Mouse (Mus musculus) left cerebral cortex, adult 2 months (tissue): Measurements from ENCODE around the gene Net1. TPM values are rescaled to one million over a fixed set of nuclear protein-coding genes. Genes with fewer than 3 reads are reported as not detected.
"Not testable (repeated sequence)": the region's sequence is repeated elsewhere in the genome, so short reads cannot be mapped to it uniquely, and the experiment has no call there.

Experiments used
- DNase-seq, 2 experiments: peaks; one replicate each; pipeline ENCODE4 v3.0.0; 2021 to 2022; ENCODE audit warnings: low spot score in 2 of 2, mixed read lengths in 1 of 2; ENCODE audit errors: extremely low spot score in 1 of 2
- H3K27ac ChIP-seq: fragments of 200-600 bp; 2 replicates; pipeline ENCODE4 v1.8.1; 2022
- H3K4me3 ChIP-seq: fragments of 200-600 bp; 2 replicates; pipeline ENCODE4 v1.8.1; 2022
- CTCF ChIP-seq: fragments of 200-600 bp; IDR thresholded peaks from 2 replicates; pipeline ENCODE4 v1.8.1; 2022; ENCODE audit warnings: antibody characterized with exemption, mild to moderate bottlenecking, moderate library complexity
- intact Hi-C: fragments of 180-260 bp; cut with DNase I; formaldehyde crosslinking; loops from one replicate; pipeline ENCODE4 v1.15.1; 2025
- total RNA-seq, 2 experiments: library from RNA; stranded (reverse); gene quantifications; 2 replicates each; pipeline ENCODE4 v1.2.3; 2021

The Net1 gene
- total RNA-seq, 2 experiments from 2014 or later: 54.9 to 73.7 TPM

- no peak for TF ChIP-seq CTCF
- Histone ChIP-seq H3K4me3 (no peak overlapping the region), H3K27ac (no peak overlapping the region)
- DNase-seq: no peak
- intact Hi-C loops: no loop called here
These were observed 10.8 kb downstream of the Net1 start for GRCm38 (mm10) chr13:3907151-3907696.

- Histone ChIP-seq H3K4me3 (no peak overlapping the region), H3K27ac (no peak overlapping the region)
- no peak for TF ChIP-seq CTCF
- DNase-seq: no peak
- intact Hi-C loops: loop anchor here (5.0 kb wide), 1 partner anchor 103 kb away; no protein-coding TSS in a partner anchor
These were observed 18.7 kb downstream of the Net1 start for GRCm38 (mm10) chr13:3899301-3899700.

GRCm38 (mm10) chr13:3898202-3898601 lies 19.8 kb downstream of the Net1 start:
- not testable (repeated sequence) for DNase-seq, H3K4me3 ChIP-seq, H3K27ac ChIP-seq
- intact Hi-C loops: loop anchor here (5.0 kb wide), 1 partner anchor 104 kb away; no protein-coding TSS in a partner anchor

GRCm38 (mm10) chr13:3896913-3897312 lies 21.1 kb downstream of the Net1 start:
- Histone ChIP-seq H3K27ac (no peak overlapping the region), H3K4me3 (no peak overlapping the region)
- intact Hi-C loops: loop anchor here (1.0 to 5.0 kb wide), 2 partner anchors 105 to 232 kb away; no protein-coding TSS in a partner anchor
- peak; percentile 100 for TF ChIP-seq CTCF
- DNase-seq: peak; percentile 74 to 77

- no peak for TF ChIP-seq CTCF
- no peak for DNase-seq
- Histone ChIP-seq H3K4me3 (no peak overlapping the region), H3K27ac (no peak overlapping the region)
- intact Hi-C loops: loop anchor here (5.0 kb wide), 1 partner anchor 106 kb away; no protein-coding TSS in a partner anchor
These were observed 22.0 kb downstream of the Net1 start for GRCm38 (mm10) chr13:3896032-3896431.

- no peak overlapping the region for H3K4me3 ChIP-seq
- no peak for DNase-seq
- no peak for TF ChIP-seq CTCF
- intact Hi-C loops: loop anchor here (5.0 kb wide), 1 partner anchor 107 kb away; no protein-coding TSS in a partner anchor
- H3K27ac ChIP-seq: no peak overlapping the region
These were observed 22.5 kb downstream of the Net1 start for GRCm38 (mm10) chr13:3895397-3895980.

GRCm38 (mm10) chr13:3894549-3894948 lies 23.5 kb downstream of the Net1 start:
- DNase-seq: no peak
- intact Hi-C loops: no loop called here
- no peak overlapping the region for H3K4me3 ChIP-seq
- H3K27ac ChIP-seq: no peak overlapping the region
- TF ChIP-seq CTCF: no peak

- TF ChIP-seq CTCF: no peak; the same call in 1 of the 2 replicates
- Histone ChIP-seq H3K4me3 (peak overlapping the region; percentile 49), H3K27ac (peak overlapping the region; percentile 76)
- intact Hi-C loops: loop anchor here (2.0 kb wide), 1 partner anchor 118 kb away; no protein-coding TSS in a partner anchor
- DNase-seq: peak; percentile 86 to 92
These were observed 24.8 kb downstream of the Net1 start for GRCm38 (mm10) chr13:3893126-3893734.

GRCm38 (mm10) chr13:3892601-3893000 lies 25.4 kb downstream of the Net1 start:
- intact Hi-C loops: loop anchor here (2.0 kb wide), 1 partner anchor 118 kb away; no protein-coding TSS in a partner anchor
- TF ChIP-seq CTCF: no peak
- DNase-seq: no peak
- peak overlapping the region; percentile 49 for H3K4me3 ChIP-seq
- peak overlapping the region; percentile 30; the same call in 1 of the 2 replicates for H3K27ac ChIP-seq

- Histone ChIP-seq H3K4me3 (peak overlapping the region; percentile 49), H3K27ac (peak overlapping the region; percentile 34; the same call in 1 of the 2 replicates)
- no peak for TF ChIP-seq CTCF
- no peak for DNase-seq
- intact Hi-C loops: loop anchor here (2.0 kb wide), 1 partner anchor 117 kb away; no protein-coding TSS in a partner anchor
These were observed 26.4 kb downstream of the Net1 start for GRCm38 (mm10) chr13:3891479-3892087.

- intact Hi-C loops: no loop called here
- no peak for DNase-seq
- Histone ChIP-seq H3K27ac (no peak overlapping the region; the same call in 1 of the 2 replicates), H3K4me3 (no peak overlapping the region)
- no peak for TF ChIP-seq CTCF
These were observed 28.0 kb downstream of the Net1 start for GRCm38 (mm10) chr13:3890061-3890460.

GRCm38 (mm10) chr13:3889111-3889510 lies 28.9 kb downstream of the Net1 start:
- no peak for TF ChIP-seq CTCF
- no peak for DNase-seq
- H3K4me3 ChIP-seq: no peak overlapping the region
- no peak overlapping the region for H3K27ac ChIP-seq
- intact Hi-C loops: no loop called here
